Mouse (Mus musculus) urinary bladder, adult 18-20 months (tissue): ENCODE data around the gene Gnpat.

Experiments
- DNase-seq, 2 experiments: peaks; one replicate each; pipeline ENCODE4 v3.0.0; 2022; ENCODE audit warnings: low spot score in 2 of 2, mixed read lengths in 2 of 2

Gene Gnpat

DNA sequence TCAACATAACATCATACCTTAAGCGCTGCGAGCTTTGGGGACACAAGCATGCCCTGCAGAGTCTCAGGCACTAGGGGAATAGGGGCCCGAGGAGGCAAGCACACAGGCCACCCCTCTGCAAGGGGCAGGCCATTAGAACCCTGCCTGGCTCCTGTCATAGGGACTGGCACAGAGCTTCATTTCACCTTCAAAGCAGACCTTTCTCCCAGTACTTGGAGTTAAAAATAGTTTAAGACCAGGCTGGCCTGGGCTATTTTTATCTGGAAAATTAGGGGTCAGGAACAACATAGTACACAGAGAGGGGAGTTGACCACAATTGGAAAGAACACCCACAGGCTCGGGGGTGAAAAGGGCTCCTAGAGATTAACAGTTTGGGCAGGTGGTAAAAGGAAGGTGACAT lies 74.5 kb downstream of the Gnpat start:
- DNase-seq, result no peak
